Mouse (Mus musculus): Measurements from ENCODE around the gene Cdh13.

Cdh13 gene

GRCm38 (mm10) chr8:118830291-118830690 lies 546.8 kb downstream of the Cdh13 start:
- DNase-seq, result no peak

- no peak for DNase-seq
Measured at GRCm38 (mm10) chr8:118831026-118831425, 547.5 kb downstream of the Cdh13 start.

GRCm38 (mm10) chr8:118838801-118839200 lies 555.3 kb downstream of the Cdh13 start:
- DNase-seq, result no peak

GRCm38 (mm10) chr8:118845690-118846089 lies 562.2 kb downstream of the Cdh13 start:
- no peak for DNase-seq

- peak; percentile 31 for DNase-seq
Measured at GRCm38 (mm10) chr8:118848021-118848420, 564.5 kb downstream of the Cdh13 start.

GRCm38 (mm10) chr8:118849515-118849914 lies 566.0 kb downstream of the Cdh13 start:
- DNase-seq, result peak; percentile 73

- DNase-seq, result peak; percentile 59
Measured at GRCm38 (mm10) chr8:118850381-118850780, 566.8 kb downstream of the Cdh13 start.

GRCm38 (mm10) chr8:118851361-118851760 lies 567.8 kb downstream of the Cdh13 start:
- no peak for DNase-seq

GRCm38 (mm10) chr8:118852861-118853260 lies 569.3 kb downstream of the Cdh13 start:
- DNase-seq, result no peak

GRCm38 (mm10) chr8:118854656-118855055 lies 571.1 kb downstream of the Cdh13 start:
- no peak for DNase-seq

GRCm38 (mm10) chr8:118866332-118866731 lies 582.8 kb downstream of the Cdh13 start:
- DNase-seq, result no peak

- DNase-seq, result no peak
Measured at GRCm38 (mm10) chr8:118870711-118871110, 587.2 kb downstream of the Cdh13 start.

- DNase-seq, result no peak
Measured at GRCm38 (mm10) chr8:118879939-118880825, 596.6 kb downstream of the Cdh13 start.

- no peak for DNase-seq
Measured at GRCm38 (mm10) chr8:118884296-118884695, 600.8 kb downstream of the Cdh13 start.

GRCm38 (mm10) chr8:118884988-118885387 lies 601.5 kb downstream of the Cdh13 start:
- no peak for DNase-seq

- DNase-seq, result no peak
Measured at GRCm38 (mm10) chr8:118902402-118902801, 618.9 kb downstream of the Cdh13 start.

GRCm38 (mm10) chr8:118916513-118916912 lies 633.0 kb downstream of the Cdh13 start:
- DNase-seq, result no peak

- DNase-seq, result no peak
Measured at GRCm38 (mm10) chr8:118937412-118937811, 653.9 kb downstream of the Cdh13 start.

GRCm38 (mm10) chr8:118938025-118938424 lies 654.5 kb downstream of the Cdh13 start:
- DNase-seq, result no peak

- DNase-seq, result no peak
Measured at GRCm38 (mm10) chr8:118951766-118952741, 668.5 kb downstream of the Cdh13 start.

GRCm38 (mm10) chr8:118956109-118956508 lies 672.6 kb downstream of the Cdh13 start:
- DNase-seq, result no peak

GRCm38 (mm10) chr8:118961877-118962545 lies 678.5 kb downstream of the Cdh13 start:
- no peak for DNase-seq
